Mouse (Mus musculus): ENCODE measurements around the gene Lce3f. TPM values are rescaled to one million over a fixed set of nuclear protein-coding genes. Genes with fewer than 3 reads are reported as not detected.

The Lce3f gene
- polyA plus RNA-seq, 1 experiment from 2014 or later = 147 TPM

DNA sequence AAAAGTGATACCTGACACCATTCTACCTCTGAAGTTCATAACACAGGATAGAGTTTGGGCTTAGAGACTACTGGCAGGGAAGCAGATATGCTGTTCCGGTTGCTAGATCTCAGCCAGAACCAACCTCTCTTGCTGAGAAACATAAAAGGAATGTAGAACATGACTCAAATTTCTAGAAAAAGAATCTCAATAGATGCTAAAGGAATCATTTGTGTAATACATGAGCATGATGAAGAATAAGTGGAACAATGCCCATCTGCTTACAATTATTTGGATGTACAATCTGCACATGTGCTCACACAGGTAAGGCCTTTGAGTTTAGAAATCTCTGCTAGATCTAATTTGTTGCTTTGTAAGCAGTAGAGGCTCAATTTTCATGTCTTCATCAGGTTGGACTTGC is 29.1 kb downstream of the Lce3f start:
- Histone ChIP-seq H3K36me3 (no peaks in the 10 kb centered on the region), H3K27me3 (no peaks in the 10 kb centered on the region), H3K27ac (replicated peaks) (no peak overlapping the region), H3K9me3 (replicated peaks) (no peaks in the 10 kb centered on the region), H3K4me1 (no peaks in the 10 kb centered on the region), H3K9ac (no peak overlapping the region), H3K4me3 (replicated peaks) (no peak overlapping the region), H3K4me2 (replicated peaks) (no peak overlapping the region)
- no peak for ATAC-seq (ENCODE audit: insufficient number of reproducible peaks, low FRiP score, low TSS enrichment, low read depth)
- WGBS = 80% methylated on average over 1 of the region's 1 CpGs

- Histone ChIP-seq H3K4me3 (replicated peaks) (no peak overlapping the region), H3K9me3 (replicated peaks) (no peaks in the 10 kb centered on the region), H3K27me3 (no peaks in the 10 kb centered on the region), H3K27ac (replicated peaks) (no peak overlapping the region), H3K4me1 (no peaks in the 10 kb centered on the region), H3K36me3 (no peaks in the 10 kb centered on the region), H3K9ac (no peak overlapping the region), H3K4me2 (replicated peaks) (no peak overlapping the region)
- 80% methylated on average over 3 of the region's 3 CpGs for WGBS
- no peak for ATAC-seq (ENCODE audit: insufficient number of reproducible peaks, low FRiP score, low TSS enrichment, low read depth)
These were observed 31.6 kb downstream of the Lce3f start for GRCm38 (mm10) chr3:93023411-93024184.

- Histone ChIP-seq H3K9ac (no peak overlapping the region), H3K27ac (replicated peaks) (no peak overlapping the region), H3K36me3 (no peaks in the 10 kb centered on the region), H3K4me3 (replicated peaks) (no peak overlapping the region), H3K4me1 (no peaks in the 10 kb centered on the region), H3K9me3 (replicated peaks) (no peaks in the 10 kb centered on the region), H3K27me3 (no peaks in the 10 kb centered on the region), H3K4me2 (replicated peaks) (no peak overlapping the region)
- ATAC-seq (ENCODE audit: insufficient number of reproducible peaks, low FRiP score, low TSS enrichment, low read depth) = no peak
- 51% methylated on average over 2 of the region's 2 CpGs for WGBS
These were observed 33.5 kb downstream of the Lce3f start for GRCm38 (mm10) chr3:93025486-93025885.

DNA sequence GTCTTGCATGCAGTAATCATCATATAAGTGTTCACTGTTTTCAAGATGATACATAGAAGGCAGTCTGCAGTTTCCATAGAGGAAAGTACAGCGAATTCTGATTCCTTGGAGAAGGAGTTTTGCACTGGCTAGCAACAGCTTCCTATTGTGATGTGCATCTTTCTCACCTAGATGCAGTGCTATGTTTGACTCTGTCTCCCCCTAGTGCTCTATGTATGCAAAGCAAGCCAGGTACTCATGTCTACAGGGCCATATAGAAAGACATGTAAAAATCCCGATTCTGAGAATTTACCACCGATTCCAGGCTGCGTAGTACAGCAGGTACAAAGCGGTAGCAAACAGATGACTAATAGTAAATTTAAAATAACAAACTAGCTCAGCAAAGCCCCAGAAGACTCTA is 39.4 kb downstream of the Lce3f start:
- H3K9me3 ChIP-seq (replicated peaks) = no peaks in the 10 kb centered on the region
- no peak overlapping the region for H3K4me2 ChIP-seq (replicated peaks)
- no peak for ATAC-seq (ENCODE audit: insufficient number of reproducible peaks, low FRiP score, low TSS enrichment, low read depth)
- H3K9ac ChIP-seq = no peak overlapping the region
- WGBS = 52% methylated on average over 5 of the region's 5 CpGs
- H3K4me3 ChIP-seq (replicated peaks) = no peak overlapping the region
- no peaks in the 10 kb centered on the region for H3K27me3 ChIP-seq
- no peaks in the 10 kb centered on the region for H3K4me1 ChIP-seq
- H3K27ac ChIP-seq (replicated peaks) = no peak overlapping the region
- H3K36me3 ChIP-seq = no peaks in the 10 kb centered on the region

Other genes starting within 250 kb of the Lce3f start
- gene Lce1g, start 239.9 kb upstream of the Lce3f start, polyA plus RNA-seq (2015; fragmentation: Nextera tagmentation; extraction: Ambion mirVana) = 0.56 and 1.8 TPM in 2 replicates
- gene Lce1h, start 227.2 kb upstream of the Lce3f start, polyA plus RNA-seq (2015; fragmentation: Nextera tagmentation; extraction: Ambion mirVana) = 1.4 and 3.7 TPM in 2 replicates
- 2.4 and 7.3 TPM in 2 replicates for gene Lce1i, start 213.3 kb upstream of the Lce3f start, polyA plus RNA-seq (2015; fragmentation: Nextera tagmentation; extraction: Ambion mirVana)
- 0.74 and 1.5 TPM in 2 replicates for gene Lce1j, start 201.7 kb upstream of the Lce3f start, polyA plus RNA-seq (2015; fragmentation: Nextera tagmentation; extraction: Ambion mirVana)
- gene Lce1k, start 184.3 kb upstream of the Lce3f start, polyA plus RNA-seq (2015; fragmentation: Nextera tagmentation; extraction: Ambion mirVana) = 0.28 and 2.4 TPM in 2 replicates
- gene Kprp, start 165.0 kb upstream of the Lce3f start, polyA plus RNA-seq (2015; fragmentation: Nextera tagmentation; extraction: Ambion mirVana) = 1.9 and 6.5 TPM in 2 replicates
- gene Lce1l, start 140.9 kb upstream of the Lce3f start, polyA plus RNA-seq (2015; fragmentation: Nextera tagmentation; extraction: Ambion mirVana) = 0.45 and 2.5 TPM in 2 replicates
- gene 2310050C09Rik, start 122.0 kb upstream of the Lce3f start, polyA plus RNA-seq (2015; fragmentation: Nextera tagmentation; extraction: Ambion mirVana) = 0.25 and 0.46 TPM in 2 replicates
- 29.8 and 90.3 TPM in 2 replicates for gene Lce3a, start 66.0 kb upstream of the Lce3f start, polyA plus RNA-seq (2015; fragmentation: Nextera tagmentation; extraction: Ambion mirVana)
- 7.3 and 33.8 TPM in 2 replicates for gene Lce3b, start 59.2 kb upstream of the Lce3f start, polyA plus RNA-seq (2015; fragmentation: Nextera tagmentation; extraction: Ambion mirVana)
- 15.4 and 56.9 TPM in 2 replicates for gene Lce3c, start 47.7 kb upstream of the Lce3f start, polyA plus RNA-seq (2015; fragmentation: Nextera tagmentation; extraction: Ambion mirVana)
- 2.3 and 5.7 TPM in 2 replicates for gene Lce3d, start 34.8 kb upstream of the Lce3f start, polyA plus RNA-seq (2015; fragmentation: Nextera tagmentation; extraction: Ambion mirVana)
- 12.5 and 39.4 TPM in 2 replicates for gene Lce3e, start 25.2 kb upstream of the Lce3f start, polyA plus RNA-seq (2015; fragmentation: Nextera tagmentation; extraction: Ambion mirVana)
- gene Crct1, start 23.5 kb downstream of the Lce3f start, polyA plus RNA-seq (2015; fragmentation: Nextera tagmentation; extraction: Ambion mirVana) = 71.5 and 108 TPM in 2 replicates
- 1.4 and 1.7 TPM in 2 replicates for gene Lce1m, start 26.8 kb downstream of the Lce3f start, polyA plus RNA-seq (2015; fragmentation: Nextera tagmentation; extraction: Ambion mirVana)
- not detected in 2 replicates for gene Gm4858, start 76.6 kb downstream of the Lce3f start, polyA plus RNA-seq (2015; fragmentation: Nextera tagmentation; extraction: Ambion mirVana)
- 12.2 and 12.8 TPM in 2 replicates for gene Crnn, start 152.6 kb downstream of the Lce3f start, polyA plus RNA-seq (2015; fragmentation: Nextera tagmentation; extraction: Ambion mirVana)
- 0.18 and 0.31 TPM in 2 replicates for gene Flg2, start 205.1 kb downstream of the Lce3f start, polyA plus RNA-seq (2015; fragmentation: Nextera tagmentation; extraction: Ambion mirVana)